Mouse (Mus musculus) olfactory bulb, adult 2 months (tissue): ENCODE measurements around the gene Mtcl1.

Experiments used
- CTCF ChIP-seq: fragments of 200-500 bp; IDR thresholded peaks from 2 replicates; pipeline ENCODE4 v1.5.1; 2012; ENCODE audit warnings: low read depth, mild to moderate bottlenecking, low read length, moderate library complexity; ENCODE audit not compliant: insufficient read depth
- POLR2A ChIP-seq: fragments of 200-500 bp; IDR thresholded peaks from 2 replicates; pipeline ENCODE4 v1.6.1; 2012; ENCODE audit warnings: mild to moderate bottlenecking, low read depth, low read length, moderate library complexity; ENCODE audit not compliant: insufficient read depth

GRCm38 (mm10) chr17:66350127-66350526 is 99.4 kb downstream of the Mtcl1 start:
- TF ChIP-seq CTCF (no peak), POLR2A (no peak)
